Mouse (Mus musculus) neutrophil, adult 5-6 weeks (primary cell): ENCODE results near the gene Tnr. TPM values are rescaled to one million over a fixed set of nuclear protein-coding genes. Genes with fewer than 3 reads are reported as not detected.

Experiments
- ATAC-seq: fragments of 151-379, 151-347 bp; 2 replicates; pipeline ENCODE4 v1.8.0; 2017; ENCODE audit warnings: mild to moderate bottlenecking, moderate TSS enrichment; ENCODE audit not compliant: insufficient number of reproducible peaks, poor library complexity, low FRiP score, severe bottlenecking; ENCODE audit errors: extremely low read depth
- total RNA-seq: library from RNA; stranded (forward); fragments of 200-1000 nt; gene quantifications from 2 replicates; pipeline ENCODE4 v1.2.3, GENCODE M21; 2017

Tnr gene
- total RNA-seq, 1 experiment from 2014 or later: 0.23 TPM

GRCm38 (mm10) chr1:159614062-159614601, 90.6 kb downstream of the Tnr start:
- ATAC-seq: no peak

DNA sequence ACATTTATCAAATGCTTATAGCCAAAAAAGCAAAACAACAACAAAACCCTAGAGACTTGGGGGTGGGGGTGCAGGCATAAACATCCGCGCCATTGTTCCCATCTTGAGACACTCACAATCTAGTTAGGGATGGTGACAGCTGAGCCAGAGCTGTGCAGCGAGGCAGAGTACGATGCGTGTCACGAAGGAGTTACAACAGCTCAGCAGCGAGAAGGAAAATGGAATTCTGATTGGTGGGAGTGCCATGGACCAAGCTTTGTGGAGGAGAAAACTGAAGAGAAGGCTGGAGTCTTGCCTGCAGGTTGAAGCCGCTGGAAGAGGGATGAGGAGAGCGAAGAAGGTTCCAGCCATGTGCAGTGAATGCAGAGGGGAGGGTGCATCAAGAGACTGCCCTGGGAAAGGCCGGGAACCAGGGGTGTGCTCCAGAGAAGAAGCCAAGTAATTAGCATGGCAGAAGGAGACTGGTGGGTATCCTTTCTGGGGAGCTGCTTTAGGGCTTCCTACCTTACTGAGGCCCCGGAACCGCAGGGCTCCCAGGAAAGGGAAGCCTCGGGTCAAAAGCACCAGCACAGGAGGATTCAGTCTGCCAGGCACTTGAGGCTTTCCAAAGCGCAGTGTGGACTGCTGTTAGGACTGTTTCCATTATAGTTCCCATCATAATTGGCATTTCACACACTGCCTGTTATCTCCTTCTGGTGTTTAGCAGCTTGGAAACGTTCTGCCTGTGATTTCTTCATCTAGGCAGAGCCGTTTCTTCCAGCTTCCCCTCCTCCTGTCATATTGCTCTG, 91.3 kb downstream of the Tnr start:
- ATAC-seq: no peak

DNA sequence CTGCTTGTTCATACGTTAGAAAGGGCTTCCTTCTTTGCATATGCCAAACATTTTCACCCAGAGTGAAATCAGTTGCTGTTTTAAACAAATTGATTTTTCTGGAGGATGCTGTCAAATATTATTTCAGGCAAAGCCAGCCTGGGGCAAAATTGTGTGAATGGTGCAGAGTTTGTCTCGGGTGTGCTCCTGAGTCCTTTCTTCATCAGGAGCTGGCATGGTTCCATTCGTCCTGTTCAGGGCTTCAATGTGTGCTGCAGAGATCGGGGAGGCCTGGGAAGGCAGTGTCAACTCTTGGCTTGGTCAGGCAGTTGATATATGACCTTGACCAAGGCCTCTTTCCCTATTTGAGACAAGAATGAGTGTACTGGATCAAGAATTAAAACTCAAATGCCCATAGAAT, 92.1 kb downstream of the Tnr start:
- ATAC-seq: no peak

- no peak for ATAC-seq
Measured at GRCm38 (mm10) chr1:159619205-159619604, 95.6 kb downstream of the Tnr start.

DNA sequence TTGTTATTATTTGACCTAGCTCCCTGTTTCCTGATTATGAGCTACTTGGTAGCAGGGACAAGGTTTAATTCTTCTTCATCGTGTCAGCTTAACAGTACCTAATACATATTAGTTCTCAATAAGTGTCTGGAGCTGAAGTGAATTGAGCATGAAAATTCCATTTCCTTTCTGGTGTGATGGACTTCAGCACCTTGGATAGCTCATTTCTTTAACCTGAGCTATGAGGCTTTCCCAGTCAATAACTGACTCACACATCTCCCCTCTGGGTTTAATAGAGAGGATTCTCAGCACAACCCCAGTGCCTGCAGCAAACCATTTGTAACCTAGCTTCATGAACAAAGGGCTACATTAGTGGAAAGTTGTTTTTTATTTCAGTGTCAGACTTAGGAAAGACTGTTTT, 97.8 kb downstream of the Tnr start:
- no peak for ATAC-seq

DNA sequence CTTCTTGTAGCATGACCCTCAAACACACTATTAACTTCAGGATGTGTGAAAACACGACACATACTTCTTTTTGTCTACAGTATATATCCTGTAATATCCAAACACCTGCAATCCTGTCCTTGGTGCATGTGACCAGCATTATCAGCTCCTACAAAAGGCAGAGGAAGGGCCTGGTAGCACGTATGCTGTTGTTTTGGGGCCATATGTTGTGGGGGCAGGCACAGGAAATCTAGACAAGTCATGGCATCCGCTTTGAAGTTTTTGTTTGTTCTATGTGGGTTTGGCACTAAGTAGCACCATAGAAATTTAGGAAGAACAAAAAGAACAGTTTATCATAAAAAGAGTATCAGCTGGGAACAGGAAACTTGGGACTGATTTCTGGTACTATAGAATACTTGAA, 105.5 kb downstream of the Tnr start:
- no peak for ATAC-seq

GRCm38 (mm10) chr1:159629822-159630589, 106.4 kb downstream of the Tnr start:
- ATAC-seq: no peak

DNA sequence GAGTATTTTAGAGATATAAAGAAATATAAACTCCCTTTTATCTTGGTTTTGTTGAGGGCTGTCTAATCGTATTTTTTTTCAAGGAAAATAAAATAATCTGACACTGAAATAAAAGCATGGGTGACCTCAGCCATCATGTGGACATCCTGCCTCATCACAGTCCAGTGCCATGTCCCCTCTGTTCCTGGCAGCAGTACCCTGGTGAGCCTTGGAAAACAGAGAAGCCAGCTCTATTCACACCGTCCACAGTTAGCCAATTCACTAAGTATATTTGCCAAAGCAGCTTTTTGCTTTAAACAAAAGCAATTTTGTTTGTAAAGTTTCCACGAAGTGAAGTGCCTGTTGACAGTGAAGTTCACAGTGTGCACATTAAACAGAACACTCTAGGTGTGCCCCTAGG, 109.0 kb downstream of the Tnr start:
- no peak for ATAC-seq

DNA sequence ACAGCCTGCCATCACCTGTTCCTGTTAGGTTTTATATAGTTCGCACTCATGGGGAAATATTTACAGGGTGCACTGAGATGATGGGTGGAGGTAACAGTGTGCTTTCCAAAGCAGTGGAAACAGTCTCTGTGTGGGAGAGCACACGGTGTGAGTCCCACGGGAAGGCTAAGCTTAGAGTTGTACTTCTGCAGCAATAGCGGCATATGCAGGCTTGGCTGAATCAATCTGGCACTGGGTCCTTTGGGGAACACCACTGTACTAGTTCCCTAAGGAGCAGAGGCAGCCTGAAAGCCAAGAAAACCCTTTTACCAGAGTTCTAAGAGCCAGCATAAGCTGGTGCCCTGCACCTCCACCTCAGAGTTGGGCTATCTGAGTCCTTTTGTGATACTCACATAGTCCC, 115.8 kb downstream of the Tnr start:
- ATAC-seq: no peak

GRCm38 (mm10) chr1:159645719-159646118, 122.2 kb downstream of the Tnr start:
- ATAC-seq: no peak

GRCm38 (mm10) chr1:159650486-159650885, 126.9 kb downstream of the Tnr start:
- no peak for ATAC-seq

GRCm38 (mm10) chr1:159655241-159655640, 131.7 kb downstream of the Tnr start:
- ATAC-seq: no peak

DNA sequence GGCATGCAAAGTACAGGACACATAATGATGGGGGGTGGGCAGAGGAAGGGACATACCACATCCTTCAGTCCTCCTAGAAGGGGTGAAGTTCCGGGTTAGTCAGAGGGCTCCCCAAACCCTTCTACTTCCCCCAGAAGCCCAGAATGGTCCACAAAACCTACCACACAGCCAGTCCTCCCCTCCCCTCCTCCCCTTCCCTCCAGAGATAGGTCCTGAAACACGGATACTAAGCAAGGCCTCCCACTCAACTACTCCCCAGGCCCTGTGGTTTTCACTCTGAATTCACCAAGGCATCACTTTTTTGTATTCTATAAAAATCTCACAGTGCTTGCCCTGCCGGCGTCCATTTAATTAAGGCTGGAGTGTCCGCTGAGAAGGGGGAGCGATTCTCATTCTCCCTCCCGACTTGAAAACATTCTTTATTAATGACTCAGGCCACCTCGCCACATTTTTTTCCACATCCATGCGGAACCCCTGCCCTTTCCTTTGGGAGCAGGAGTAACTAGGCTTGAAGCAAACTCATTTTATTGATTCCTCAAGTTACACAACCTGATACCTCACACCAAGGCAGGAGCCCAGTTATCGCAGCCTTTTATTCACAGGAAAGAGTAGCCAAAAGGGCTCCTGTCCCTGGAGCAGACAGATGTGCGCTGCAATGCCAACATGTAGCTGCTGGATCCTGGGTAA, 134.4 kb downstream of the Tnr start:
- no peak for ATAC-seq

- no peak for ATAC-seq
Measured at GRCm38 (mm10) chr1:159660620-159661501, 137.3 kb downstream of the Tnr start.

DNA sequence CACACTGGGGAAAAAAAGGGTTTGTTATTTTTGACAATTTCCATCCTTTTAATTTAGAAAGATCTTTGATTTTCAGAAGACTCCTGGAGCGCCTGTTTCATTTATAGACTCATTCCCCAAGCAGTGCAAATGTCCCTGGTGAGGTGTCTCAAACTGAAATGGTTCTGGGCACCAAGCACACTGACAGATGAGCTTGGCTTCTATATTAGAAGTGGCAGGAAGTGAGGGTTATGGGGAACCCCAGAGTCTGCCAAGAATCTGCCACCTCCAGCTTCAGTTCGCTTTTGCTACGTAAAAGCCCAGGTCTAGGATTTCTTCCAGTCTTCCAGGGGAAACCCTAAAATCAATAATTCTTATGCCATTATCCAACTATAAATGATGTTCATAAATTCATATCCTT, 140.9 kb downstream of the Tnr start:
- ATAC-seq: no peak

DNA sequence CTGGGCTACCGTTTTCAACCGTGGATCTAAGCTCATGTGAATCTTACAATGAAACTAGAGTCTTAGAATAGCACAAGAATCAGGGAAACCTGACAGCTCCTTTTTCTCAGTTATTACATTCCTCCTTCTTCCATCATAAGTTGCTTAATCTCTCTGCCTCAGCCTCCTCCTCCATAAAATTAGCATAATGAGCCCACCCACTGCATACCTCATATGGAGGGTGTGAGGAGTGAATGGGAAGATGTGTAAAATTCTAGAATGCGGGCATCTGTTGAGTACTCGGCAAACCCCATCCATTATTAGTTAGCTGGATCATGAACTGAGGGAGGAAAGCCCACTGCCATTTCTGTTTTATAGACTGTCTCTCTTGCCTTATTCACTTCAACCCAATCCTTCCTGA, 141.4 kb downstream of the Tnr start:
- no peak for ATAC-seq

GRCm38 (mm10) chr1:159670629-159671150, 147.1 kb downstream of the Tnr start:
- no peak for ATAC-seq

DNA sequence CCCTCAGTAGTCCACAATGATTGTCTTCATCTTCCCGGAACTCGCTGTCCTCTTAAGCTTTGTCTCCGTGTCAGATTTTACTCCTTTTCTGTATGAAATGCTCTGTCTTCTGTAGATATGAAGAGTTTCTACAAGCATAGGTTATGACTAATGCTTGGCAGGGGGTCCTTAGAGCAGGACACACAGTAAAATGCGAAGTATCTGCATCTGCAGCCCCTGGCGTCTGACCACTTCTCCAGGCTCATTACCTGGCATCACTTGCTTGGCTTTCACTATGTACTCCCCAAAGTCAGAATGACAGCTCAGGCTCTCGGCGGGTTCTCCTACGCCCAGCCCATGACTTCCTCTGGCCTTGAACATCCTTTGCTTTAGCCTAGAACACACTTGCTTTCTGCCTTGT, 147.6 kb downstream of the Tnr start:
- no peak for ATAC-seq
